7 mouse cellular contexts compared by ENCODE assay signal in genomic region chr11:77308533-77308932, GRCm38 (mm10).
DNase-seq lines count a peak whose midpoint lies in the region; ATAC-seq and TF ChIP-seq lines count a peak whose summit lies in the region.

No protein-coding gene starts in this region.

- H3K9me3 ChIP-seq in lung, embryonic 14.5 days (ENCODE audit: low read depth, low read length), result no peaks in the 10 kb centered on the region

- no peak overlapping the region for H3K4me3 ChIP-seq in lung, embryonic 14.5 days (ENCODE audit: low read depth, low read length)

- no peaks in the 10 kb centered on the region for H3K36me3 ChIP-seq in lung, embryonic 14.5 days (ENCODE audit: insufficient read depth)

- H3K27ac ChIP-seq in lung, embryonic 14.5 days (ENCODE audit: low read depth), result no peak overlapping the region

- 0 out of 2 replicates have a peak, but pooled peaks have one; percentile 50 for ATAC-seq in granulocyte monocyte progenitor cell, adult 5-6 weeks (replicated peaks; ENCODE audit: poor library complexity, severe bottlenecking)
- ATAC-seq in lung, embryonic 14.5 days (ENCODE audit: insufficient read depth), result no peak

- no peaks in the 10 kb centered on the region for H3K4me1 ChIP-seq in lung, embryonic 14.5 days (ENCODE audit: insufficient read depth)

- no peak overlapping the region for H3K4me2 ChIP-seq in lung, embryonic 14.5 days

- no peaks in the 10 kb centered on the region for H3K27me3 ChIP-seq in lung, embryonic 14.5 days (ENCODE audit: insufficient read depth, low read length)

- intact Hi-C loops in left cerebral cortex, postnatal 36 days (cut with DNase I), result loop anchor here (1.0 to 5.0 kb wide), 2 partner anchors 94 to 206 kb away; no protein-coding TSS in a partner anchor

- 6% methylated on average over 1 of the region's 1 CpGs for WGBS in lung, embryonic 14.5 days

- DNase-seq in left cerebral cortex, adult 18-20 months (ENCODE audit: low spot score in 2 of 2), result peak; percentile 25 to 44
- no peak for DNase-seq in left cerebral cortex, postnatal 36 days (ENCODE audit: low spot score in 2 of 2)
- peak; percentile 34 for DNase-seq in ES-CJ7 (ENCODE audit: low read depth, low spot score)
- peak; percentile 73 for DNase-seq in brain, adult 2 months (ENCODE audit: low read depth, low spot score)
- peak; percentile 90 for DNase-seq in lung, embryonic 14.5 days
- no peak for DNase-seq in ovary, postnatal 10 days (ENCODE audit: low spot score)

- TF ChIP-seq CTCF in lung, embryonic 14.5 days (IDR thresholded peaks at IDR 0.05; ENCODE audit: low read depth), result peak; percentile 79

- no peak overlapping the region for H3K9ac ChIP-seq in lung, embryonic 14.5 days

Comparison
In these comparisons a context has a peak if more than half of its experiments do, and no peak if none do; other contexts are left out.
1. DNase-seq: peak in left cerebral cortex, adult 18-20 months (2 of 2), ES-CJ7 (single experiment), brain, adult 2 months (single experiment) and lung, embryonic 14.5 days (single experiment); none in left cerebral cortex, postnatal 36 days (0 of 2) and ovary, postnatal 10 days (single experiment).